Mouse (Mus musculus): Measurements from ENCODE around the gene Chil1. TPM values are rescaled to one million over a fixed set of nuclear protein-coding genes. Genes with fewer than 3 reads are reported as not detected.

Chil1 gene
- polyA plus RNA-seq, 1 experiment from 2014 or later: 3.7 TPM

DNA sequence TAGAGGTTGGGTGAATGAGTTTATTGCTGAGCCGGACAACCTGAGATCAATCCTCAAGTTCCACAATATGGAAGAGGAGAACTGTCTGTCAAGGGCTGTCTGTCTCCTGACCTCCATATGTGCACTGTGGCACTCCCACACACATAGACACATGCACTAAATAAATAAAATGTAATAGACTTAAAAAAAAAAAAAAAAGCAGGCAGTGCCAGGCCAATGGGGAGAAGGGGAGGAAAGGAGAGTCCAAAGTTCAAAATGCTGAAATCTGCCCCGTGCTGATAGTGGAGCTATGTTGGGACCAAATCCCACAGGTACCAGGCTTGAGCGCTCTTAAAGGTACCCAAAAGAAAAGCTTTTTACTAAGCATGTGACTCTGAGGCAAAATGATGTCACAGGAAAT, 55.5 kb downstream of the Chil1 start:
- ATAC-seq (replicated peaks): no peak
- no peak overlapping the region for H3K4me2 ChIP-seq (replicated peaks)
- no peak overlapping the region for H3K4me3 ChIP-seq
- H3K27ac ChIP-seq (replicated peaks): no peak overlapping the region
- no peaks in the 10 kb centered on the region for H3K9me3 ChIP-seq
- H3K9ac ChIP-seq (replicated peaks): no peak overlapping the region
- peaks cover 33% of the 10 kb centered on the region for H3K4me1 ChIP-seq
- no peaks in the 10 kb centered on the region for H3K36me3 ChIP-seq
- WGBS: 85% methylated on average over 3 of the region's 3 CpGs
- H3K27me3 ChIP-seq: peaks cover 19% of the 10 kb centered on the region

Other genes starting within 250 kb of the Chil1 start
- 4.2 and 6.4 TPM in 2 replicates for gene Fmod, start 144.9 kb upstream of the Chil1 start, polyA plus RNA-seq (2015; fragmentation: Nextera tagmentation; extraction: Ambion mirVana)
- 69.4 and 76.8 TPM in 2 replicates for gene Btg2, start 103.1 kb upstream of the Chil1 start, polyA plus RNA-seq (2015; fragmentation: Nextera tagmentation; extraction: Ambion mirVana)
- 0.17 and 0.24 TPM in 2 replicates for gene Chit1, start 70.9 kb upstream of the Chil1 start, polyA plus RNA-seq (2015; fragmentation: Nextera tagmentation; extraction: Ambion mirVana)
- not detected in 2 replicates for gene Mybph, start 11.3 kb downstream of the Chil1 start, polyA plus RNA-seq (2015; fragmentation: Nextera tagmentation; extraction: Ambion mirVana)
- gene Adora1, start 53.3 kb downstream of the Chil1 start, polyA plus RNA-seq (2015; fragmentation: Nextera tagmentation; extraction: Ambion mirVana): 14.0 and 15.7 TPM in 2 replicates
- 0.22 TPM in 1 of 2 replicates, not detected in the other for gene Myog, start 107.8 kb downstream of the Chil1 start, polyA plus RNA-seq (2015; fragmentation: Nextera tagmentation; extraction: Ambion mirVana)
- gene Ppfia4, start 150.8 kb downstream of the Chil1 start, polyA plus RNA-seq (2015; fragmentation: Nextera tagmentation; extraction: Ambion mirVana): 9.3 and 11.3 TPM in 2 replicates
- 139 and 150 TPM in 2 replicates for gene Tmem183a, start 179.8 kb downstream of the Chil1 start, polyA plus RNA-seq (2015; fragmentation: Nextera tagmentation; extraction: Ambion mirVana)
- gene 4933406M09Rik, start 203.8 kb downstream of the Chil1 start, polyA plus RNA-seq (2015; fragmentation: Nextera tagmentation; extraction: Ambion mirVana): not detected in 2 replicates
- 19.4 and 21.7 TPM in 2 replicates for gene Cyb5r1, start 223.4 kb downstream of the Chil1 start, polyA plus RNA-seq (2015; fragmentation: Nextera tagmentation; extraction: Ambion mirVana)
- 62.6 and 63.4 TPM in 2 replicates for gene Adipor1, start 233.2 kb downstream of the Chil1 start, polyA plus RNA-seq (2015; fragmentation: Nextera tagmentation; extraction: Ambion mirVana)

Measured in forebrain, embryonic 15.5 days (tissue).